27 mouse cellular contexts compared by ENCODE assay signal in the genomic region with DNA sequence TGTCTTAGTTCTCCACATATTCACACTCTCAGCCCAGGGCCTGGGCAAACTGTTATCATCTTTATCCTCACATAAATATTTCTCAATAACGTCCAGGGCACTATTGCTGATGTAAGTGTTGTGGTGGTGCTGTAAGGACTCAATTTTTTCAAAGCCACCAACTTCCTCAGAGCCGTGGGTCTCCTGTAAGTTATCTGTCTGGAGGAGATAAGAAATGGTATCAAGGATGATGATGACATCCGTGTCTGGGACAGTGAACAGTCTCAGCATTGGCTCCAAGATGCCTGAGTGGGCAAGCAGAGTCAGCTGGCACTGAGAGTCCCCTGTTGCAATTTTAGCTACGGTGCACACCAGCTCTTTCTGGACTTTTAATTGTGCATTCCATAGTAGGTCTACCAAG. TPM values are rescaled to one million over a fixed set of nuclear protein-coding genes. Genes with fewer than 3 reads are reported as not detected.
DNase-seq lines count a peak whose midpoint lies in the region; ATAC-seq and TF ChIP-seq lines count a peak whose summit lies in the region.
"Had no signal": no experiment of that assay in that cellular context is flagged by ENCODE, and none has a peak within 500 bp of the region (broad histone marks: within the 10 kb centered on the region; RNA-seq: fewer than 3 reads in every experiment).

No protein-coding gene starts in this region.

- H3K4me2 ChIP-seq in hindbrain, embryonic 11.5 days (replicated peaks; ENCODE audit: low read depth, low read length) = no peak overlapping the region
- H3K4me2 ChIP-seq: embryonic facial prominence, embryonic 12.5 days; forebrain, embryonic 13.5 days; forebrain, embryonic 15.5 days had no signal

- H3K9me3 ChIP-seq in G1E (replicated peaks) = peaks cover 2% of the 10 kb centered on the region; the same call in 1 of the 2 replicates
- H3K9me3 ChIP-seq in hindbrain, embryonic 11.5 days (ENCODE audit: control insufficient read depth, low read length) = no peaks in the 10 kb centered on the region
- H3K9me3 ChIP-seq: embryonic facial prominence, embryonic 10.5 days; embryonic facial prominence, embryonic 12.5 days; forebrain, embryonic 13.5 days; forebrain, embryonic 15.5 days had no signal

- peaks cover 54% of the 10 kb centered on the region for H3K4me1 ChIP-seq in G1E (ENCODE audit: insufficient read depth, low read depth, low read length)
- H3K4me1 ChIP-seq in hindbrain, embryonic 11.5 days (replicated peaks; ENCODE audit: control insufficient read depth, insufficient read depth, low read length) = no peaks in the 10 kb centered on the region
- H3K4me1 ChIP-seq: embryonic facial prominence, embryonic 10.5 days; embryonic facial prominence, embryonic 12.5 days; forebrain, embryonic 13.5 days; forebrain, embryonic 15.5 days had no signal

- ATAC-seq in G1E (ENCODE audit: extremely low read depth, insufficient number of reproducible peaks, low FRiP score, poor library complexity, severe bottlenecking) = peak; percentile 61
- ATAC-seq in common myeloid progenitor, adult 5-6 weeks (replicated peaks; ENCODE audit: low read depth, poor library complexity, severe bottlenecking) = peak; percentile 76
- peak; percentile 57 for ATAC-seq in megakaryocyte, adult 5-6 weeks (ENCODE audit: poor library complexity, severe bottlenecking)
- ATAC-seq in hindbrain, embryonic 11.5 days (ENCODE audit: low FRiP score) = no peak
- ATAC-seq: forebrain, embryonic 13.5 days; forebrain, embryonic 15.5 days; forebrain, postnatal 0 days had no signal

- peak overlapping the region; percentile 28; the same call in 1 of the 2 replicates for H3K4me3 ChIP-seq in G1E (ENCODE audit: low read depth, low read length)
- H3K4me3 ChIP-seq in hindbrain, embryonic 11.5 days (ENCODE audit: low read depth, low read length) = no peak overlapping the region
- H3K4me3 ChIP-seq: embryonic facial prominence, embryonic 10.5 days; embryonic facial prominence, embryonic 12.5 days; forebrain, embryonic 13.5 days; forebrain, embryonic 15.5 days had no signal

- no peak overlapping the region for H3K9ac ChIP-seq in hindbrain, embryonic 11.5 days (ENCODE audit: low read depth, low read length)
- H3K9ac ChIP-seq: embryonic facial prominence, embryonic 12.5 days; forebrain, embryonic 13.5 days; forebrain, embryonic 15.5 days; forebrain, postnatal 0 days had no signal

- WGBS in hindbrain, embryonic 11.5 days = 85% methylated on average over 4 of the region's 4 CpGs

- TF ChIP-seq CTCF in G1E (IDR thresholded peaks at IDR 0.05; ENCODE audit: low read depth, low read length) = no peak

- no peaks in the 10 kb centered on the region for H3K36me3 ChIP-seq in G1E (replicated peaks)
- H3K36me3 ChIP-seq in hindbrain, embryonic 11.5 days (ENCODE audit: control insufficient read depth, insufficient read depth, low read length) = no peaks in the 10 kb centered on the region
- H3K36me3 ChIP-seq: embryonic facial prominence, embryonic 10.5 days; embryonic facial prominence, embryonic 12.5 days; forebrain, embryonic 15.5 days had no signal

- no peaks in the 10 kb centered on the region; the same call in 1 of the 2 replicates for H3K27me3 ChIP-seq in G1E (ENCODE audit: insufficient read depth, low read length)
- no peaks in the 10 kb centered on the region for H3K27me3 ChIP-seq in hindbrain, embryonic 11.5 days (ENCODE audit: control insufficient read depth, insufficient read depth, low read length)
- H3K27me3 ChIP-seq: embryonic facial prominence, embryonic 12.5 days; forebrain, embryonic 13.5 days; forebrain, embryonic 15.5 days had no signal

- no peak overlapping the region for H3K27ac ChIP-seq in hindbrain, embryonic 11.5 days (ENCODE audit: low read depth, low read length)
- H3K27ac ChIP-seq: embryonic facial prominence, embryonic 10.5 days; embryonic facial prominence, embryonic 12.5 days; forebrain, embryonic 13.5 days; forebrain, embryonic 15.5 days had no signal

- peak; percentile 27 for DNase-seq in G1E (ENCODE audit: low spot score)
- no peak for DNase-seq in gastrocnemius, adult 8-10 months (ENCODE audit: low spot score in 2 of 2)
- no peak for DNase-seq in adrenal gland, postnatal 36 days
- no peak for DNase-seq in layer of hippocampus, adult 9-11 months
- DNase-seq in hindbrain, embryonic 11.5 days (ENCODE audit: low spot score) = no peak
- DNase-seq: adrenal gland, adult 2 months; adrenal gland, postnatal 10 days; B cell, adult 2 months; cerebellum, adult 11 months; cerebellum, adult 18-20 months; cerebellum, adult 8-10 months; cerebellum, adult 9-11 months; cerebellum, postnatal 14 days; cerebellum, postnatal 36 days; forebrain, postnatal 0 days had no signal

RNA-seq across cellular contexts. Expression of gene 1700015G11Rik, which starts 6.5 kb away (rescaled TPM):
- total RNA-seq in G1E (2014; fragmentation: Nextera tagmentation) (6.4 TPM in 1 of 2 replicates, not detected in the other), G1E (2017) (not detected in 2 replicates)
- polyA plus RNA-seq in G1E (2012) = not detected in 2 replicates
- not detected in 2 replicates for total RNA-seq in common myeloid progenitor, adult 5-6 weeks (2017)
- total RNA-seq in megakaryocyte, adult 5-6 weeks (2015) = not detected in 2 replicates
- total RNA-seq in megakaryocyte, adult 5-6 weeks (2017) = not detected in 2 replicates
- total RNA-seq in gastrocnemius, adult 8-10 months (2022) = not detected
- not detected for total RNA-seq in adrenal gland, postnatal 36 days (2021)
- not detected in 2 replicates for polyA plus RNA-seq in hindbrain, embryonic 11.5 days (2014; fragmentation: Nextera tagmentation; extraction: Ambion mirVana)
- total RNA-seq: adrenal gland, adult 2 months; adrenal gland, postnatal 10 days; adrenal gland, postnatal 4 days; ES-E14; forebrain, postnatal 0 days had no signal
- polyA plus RNA-seq: adrenal gland, adult 2 months; brain, embryonic 14.5 days; cortical plate, adult 2 months; embryonic facial prominence, embryonic 10.5 days; embryonic facial prominence, embryonic 12.5 days; embryonic facial prominence, embryonic 14.5 days; forebrain, embryonic 11.5 days; forebrain, embryonic 13.5 days; forebrain, embryonic 15.5 days; forebrain, postnatal 0 days had no signal

RNA-seq across cellular contexts. Expression of gene Svip, which starts 16.2 kb away (rescaled TPM):
- 18.0 and 19.3 TPM in 2 replicates for total RNA-seq in G1E (2014; fragmentation: Nextera tagmentation)
- total RNA-seq in G1E (2017) = 6.4 and 6.7 TPM in 2 replicates
- 23.8 and 26.9 TPM in 2 replicates for polyA plus RNA-seq in G1E (2012)
- total RNA-seq in common myeloid progenitor, adult 5-6 weeks (2017) = 20.3 and 27.5 TPM in 2 replicates
- total RNA-seq in megakaryocyte, adult 5-6 weeks (2015) = 27.6 and 27.9 TPM in 2 replicates
- total RNA-seq in megakaryocyte, adult 5-6 weeks (2017) = 20.8 and 21.8 TPM in 2 replicates
- total RNA-seq in gastrocnemius, adult 8-10 months (2022) = 10 to 100 TPM; 22.3 to 27.3 (median 24.6) TPM
- 10 to 100 TPM; 20.3 to 26.0 TPM for total RNA-seq in adrenal gland, postnatal 36 days (2021)
- polyA plus RNA-seq in hindbrain, embryonic 11.5 days (2014; fragmentation: Nextera tagmentation; extraction: Ambion mirVana) = 18.1 and 20.0 TPM in 2 replicates
